Mouse (Mus musculus): ENCODE results near the gene Gm10134. TPM values are rescaled to one million over a fixed set of nuclear protein-coding genes. Genes with fewer than 3 reads are reported as not detected.

Gm10134 gene
- polyA plus RNA-seq, 1 experiment from 2014 or later: 0.89 TPM

- 76% methylated on average over 2 of the region's 2 CpGs for WGBS
- H3K36me3 ChIP-seq: peaks cover 44% of the 10 kb centered on the region
- H3K4me3 ChIP-seq (replicated peaks): no peak overlapping the region
- ATAC-seq (ENCODE audit: insufficient number of reproducible peaks, insufficient read depth, low FRiP score, low TSS enrichment, low read depth): no peak
- H3K9ac ChIP-seq (replicated peaks): no peak overlapping the region
- H3K27me3 ChIP-seq: no peaks in the 10 kb centered on the region
- peak overlapping the region; percentile 81; the same call in 1 of the 2 replicates for H3K27ac ChIP-seq
- H3K4me1 ChIP-seq (replicated peaks): peaks cover 50% of the 10 kb centered on the region
- no peaks in the 10 kb centered on the region for H3K9me3 ChIP-seq
- H3K4me2 ChIP-seq: no peak overlapping the region
These were observed 34.1 kb downstream of the Gm10134 start for GRCm38 (mm10) chr2:28539949-28540348.

- Histone ChIP-seq H3K4me3 (replicated peaks) (no peak overlapping the region), H3K9ac (replicated peaks) (no peak overlapping the region), H3K36me3 (peaks cover 51% of the 10 kb centered on the region), H3K4me2 (no peak overlapping the region), H3K27ac (no peak overlapping the region), H3K27me3 (no peaks in the 10 kb centered on the region), H3K9me3 (no peaks in the 10 kb centered on the region), H3K4me1 (replicated peaks) (peaks cover 43% of the 10 kb centered on the region)
- 87% methylated on average over 8 of the region's 8 CpGs for WGBS
- ATAC-seq (ENCODE audit: insufficient number of reproducible peaks, insufficient read depth, low FRiP score, low TSS enrichment, low read depth): no peak
These were observed 34.8 kb downstream of the Gm10134 start for GRCm38 (mm10) chr2:28540587-28541227.

- Histone ChIP-seq H3K27me3 (no peaks in the 10 kb centered on the region), H3K4me3 (replicated peaks) (no peak overlapping the region), H3K4me2 (no peak overlapping the region), H3K9me3 (no peaks in the 10 kb centered on the region), H3K9ac (replicated peaks) (no peak overlapping the region), H3K36me3 (peaks cover 80% of the 10 kb centered on the region), H3K4me1 (replicated peaks) (peaks cover 15% of the 10 kb centered on the region), H3K27ac (no peak overlapping the region)
- no peak for ATAC-seq (ENCODE audit: insufficient number of reproducible peaks, insufficient read depth, low FRiP score, low TSS enrichment, low read depth)
- WGBS: 92% methylated on average over 8 of the region's 8 CpGs
These were observed 38.0 kb downstream of the Gm10134 start for GRCm38 (mm10) chr2:28543894-28544293.

GRCm38 (mm10) chr2:28545976-28546375 is 40.1 kb downstream of the Gm10134 start:
- Histone ChIP-seq H3K36me3 (peaks cover 90% of the 10 kb centered on the region), H3K4me3 (replicated peaks) (no peak overlapping the region), H3K4me1 (replicated peaks) (no peaks in the 10 kb centered on the region), H3K27ac (no peak overlapping the region), H3K4me2 (no peak overlapping the region), H3K9me3 (no peaks in the 10 kb centered on the region), H3K9ac (replicated peaks) (peak overlapping the region; percentile 12; the same call in 1 of the 2 replicates), H3K27me3 (no peaks in the 10 kb centered on the region)
- no peak for ATAC-seq (ENCODE audit: insufficient number of reproducible peaks, insufficient read depth, low FRiP score, low TSS enrichment, low read depth)

GRCm38 (mm10) chr2:28546560-28546959 is 40.7 kb downstream of the Gm10134 start:
- H3K4me3 ChIP-seq (replicated peaks): no peak overlapping the region
- no peak for ATAC-seq (ENCODE audit: insufficient number of reproducible peaks, insufficient read depth, low FRiP score, low TSS enrichment, low read depth)
- WGBS: 80% methylated on average over 6 of the region's 6 CpGs
- no peak overlapping the region for H3K9ac ChIP-seq (replicated peaks)
- H3K27me3 ChIP-seq: no peaks in the 10 kb centered on the region
- H3K4me1 ChIP-seq (replicated peaks): no peaks in the 10 kb centered on the region
- peaks cover 96% of the 10 kb centered on the region for H3K36me3 ChIP-seq
- no peak overlapping the region for H3K27ac ChIP-seq
- no peaks in the 10 kb centered on the region for H3K9me3 ChIP-seq
- H3K4me2 ChIP-seq: no peak overlapping the region

GRCm38 (mm10) chr2:28547237-28548172 is 41.6 kb downstream of the Gm10134 start:
- Histone ChIP-seq H3K9me3 (no peaks in the 10 kb centered on the region), H3K4me1 (replicated peaks) (no peaks in the 10 kb centered on the region), H3K9ac (replicated peaks) (no peak overlapping the region), H3K4me2 (no peak overlapping the region), H3K27ac (no peak overlapping the region), H3K4me3 (replicated peaks) (no peak overlapping the region), H3K36me3 (peaks cover 97% of the 10 kb centered on the region), H3K27me3 (no peaks in the 10 kb centered on the region)
- ATAC-seq (ENCODE audit: insufficient number of reproducible peaks, insufficient read depth, low FRiP score, low TSS enrichment, low read depth): no peak
- WGBS: 48% methylated on average over 11 of the region's 11 CpGs

- no peak overlapping the region for H3K9ac ChIP-seq (replicated peaks)
These were observed 43.3 kb downstream of the Gm10134 start for GRCm38 (mm10) chr2:28549157-28549556.

GRCm38 (mm10) chr2:28552301-28552700 is 46.4 kb downstream of the Gm10134 start:
- Histone ChIP-seq H3K36me3 (peaks cover 69% of the 10 kb centered on the region), H3K4me1 (replicated peaks) (no peaks in the 10 kb centered on the region), H3K9ac (replicated peaks) (no peak overlapping the region), H3K4me2 (no peak overlapping the region), H3K9me3 (no peaks in the 10 kb centered on the region), H3K27ac (no peak overlapping the region), H3K27me3 (no peaks in the 10 kb centered on the region), H3K4me3 (replicated peaks) (no peak overlapping the region)
- whole genome bisulfite sequencing: 93% methylated on average over 5 of the region's 5 CpGs
- ATAC-seq (ENCODE audit: insufficient number of reproducible peaks, insufficient read depth, low FRiP score, low TSS enrichment, low read depth): no peak

More at GRCm38 (mm10) chr2:28549157-28549556, 43.3 kb downstream of the Gm10134 start:
- no peaks in the 10 kb centered on the region for H3K9me3 ChIP-seq
- H3K4me3 ChIP-seq (replicated peaks): no peak overlapping the region
- H3K4me2 ChIP-seq: no peak overlapping the region
- no peak for ATAC-seq (ENCODE audit: insufficient number of reproducible peaks, insufficient read depth, low FRiP score, low TSS enrichment, low read depth)
- no peak overlapping the region for H3K27ac ChIP-seq
- H3K36me3 ChIP-seq: peaks cover 97% of the 10 kb centered on the region
- H3K27me3 ChIP-seq: no peaks in the 10 kb centered on the region
- WGBS: 89% methylated on average over 13 of the region's 13 CpGs
- no peaks in the 10 kb centered on the region for H3K4me1 ChIP-seq (replicated peaks)

Other genes with a start within 250 kb of the Gm10134 start
- 8.6 and 8.8 TPM in 2 replicates for gene Ppp1r26, start 59.3 kb upstream of the Gm10134 start, polyA plus RNA-seq (2016; fragmentation: Nextera tagmentation; extraction: Ambion mirVana)
- gene 1700007K13Rik, start 39.8 kb upstream of the Gm10134 start, polyA plus RNA-seq (2016; fragmentation: Nextera tagmentation; extraction: Ambion mirVana): 0.70 and 0.73 TPM in 2 replicates
- gene Mrps2, start 38.0 kb upstream of the Gm10134 start, polyA plus RNA-seq (2016; fragmentation: Nextera tagmentation; extraction: Ambion mirVana): 58.7 and 66.4 TPM in 2 replicates
- 0.25 TPM in 1 of 2 replicates, not detected in the other for gene Gbgt1, start 9.2 kb upstream of the Gm10134 start, polyA plus RNA-seq (2016; fragmentation: Nextera tagmentation; extraction: Ambion mirVana)
- gene Ralgds, start 7.0 kb downstream of the Gm10134 start, polyA plus RNA-seq (2016; fragmentation: Nextera tagmentation; extraction: Ambion mirVana): 42.7 and 54.7 TPM in 2 replicates
- not detected in 2 replicates for gene Cel, start 57.3 kb downstream of the Gm10134 start, polyA plus RNA-seq (2016; fragmentation: Nextera tagmentation; extraction: Ambion mirVana)
- 56.7 and 59.1 TPM in 2 replicates for gene Gtf3c5, start 77.7 kb downstream of the Gm10134 start, polyA plus RNA-seq (2016; fragmentation: Nextera tagmentation; extraction: Ambion mirVana)
- 0.55 and 2.2 TPM in 2 replicates for gene Gfi1b, start 115.9 kb downstream of the Gm10134 start, polyA plus RNA-seq (2016; fragmentation: Nextera tagmentation; extraction: Ambion mirVana)
- 24.9 and 25.4 TPM in 2 replicates for gene Tsc1, start 135.1 kb downstream of the Gm10134 start, polyA plus RNA-seq (2016; fragmentation: Nextera tagmentation; extraction: Ambion mirVana)
- gene Spaca9, start 193.6 kb downstream of the Gm10134 start, polyA plus RNA-seq (2016; fragmentation: Nextera tagmentation; extraction: Ambion mirVana): 0.76 and 1.8 TPM in 2 replicates
- 0.39 and 0.49 TPM in 2 replicates for gene Ak8, start 194.1 kb downstream of the Gm10134 start, polyA plus RNA-seq (2016; fragmentation: Nextera tagmentation; extraction: Ambion mirVana)

All from limb, embryonic 12.5 days (tissue).